Mouse (Mus musculus): ENCODE data around the gene Fry.

The Fry gene

GRCm38 (mm10) chr5:150171562-150171961 is 53.1 kb downstream of the Fry start:
- DNase-seq (ENCODE audit: low read depth, low spot score): no peak

- no peak for DNase-seq (ENCODE audit: low read depth, low spot score)
Measured at GRCm38 (mm10) chr5:150173869-150174268, 55.4 kb downstream of the Fry start.

- DNase-seq (ENCODE audit: low read depth, low spot score): no peak
Measured at GRCm38 (mm10) chr5:150174950-150175349, 56.5 kb downstream of the Fry start.

GRCm38 (mm10) chr5:150176251-150177015 is 58.0 kb downstream of the Fry start:
- DNase-seq (ENCODE audit: low read depth, low spot score): no peak

GRCm38 (mm10) chr5:150177757-150178156 is 59.3 kb downstream of the Fry start:
- DNase-seq (ENCODE audit: low read depth, low spot score): no peak

GRCm38 (mm10) chr5:150178194-150178801 is 59.9 kb downstream of the Fry start:
- DNase-seq (ENCODE audit: low read depth, low spot score): no peak

- no peak for DNase-seq (ENCODE audit: low read depth, low spot score)
Measured at GRCm38 (mm10) chr5:150180985-150181607, 62.7 kb downstream of the Fry start.

- DNase-seq (ENCODE audit: low read depth, low spot score): no peak
Measured at GRCm38 (mm10) chr5:150184959-150185358, 66.5 kb downstream of the Fry start.

- no peak for DNase-seq (ENCODE audit: low read depth, low spot score)
Measured at GRCm38 (mm10) chr5:150186121-150186520, 67.7 kb downstream of the Fry start.

- DNase-seq (ENCODE audit: low read depth, low spot score): no peak
Measured at GRCm38 (mm10) chr5:150186676-150187075, 68.2 kb downstream of the Fry start.

- no peak for DNase-seq (ENCODE audit: low read depth, low spot score)
Measured at GRCm38 (mm10) chr5:150188031-150188430, 69.6 kb downstream of the Fry start.

- peak; percentile 37 for DNase-seq (ENCODE audit: low read depth, low spot score)
Measured at GRCm38 (mm10) chr5:150190454-150191358, 72.3 kb downstream of the Fry start.

- peak; percentile 89 for DNase-seq (ENCODE audit: low read depth, low spot score)
Measured at GRCm38 (mm10) chr5:150195514-150196210, 77.2 kb downstream of the Fry start.

GRCm38 (mm10) chr5:150196211-150196585 is 77.8 kb downstream of the Fry start:
- DNase-seq (ENCODE audit: low read depth, low spot score): no peak

GRCm38 (mm10) chr5:150196881-150197311 is 78.5 kb downstream of the Fry start:
- no peak for DNase-seq (ENCODE audit: low read depth, low spot score)

- no peak for DNase-seq (ENCODE audit: low read depth, low spot score)
Measured at GRCm38 (mm10) chr5:150206749-150207148, 88.3 kb downstream of the Fry start.

GRCm38 (mm10) chr5:150207596-150207995 is 89.2 kb downstream of the Fry start:
- DNase-seq (ENCODE audit: low read depth, low spot score): no peak

- DNase-seq (ENCODE audit: low read depth, low spot score): no peak
Measured at GRCm38 (mm10) chr5:150208009-150208408, 89.6 kb downstream of the Fry start.

GRCm38 (mm10) chr5:150214081-150214480 is 95.6 kb downstream of the Fry start:
- DNase-seq (ENCODE audit: low read depth, low spot score): no peak

- no peak for DNase-seq (ENCODE audit: low read depth, low spot score)
Measured at GRCm38 (mm10) chr5:150216066-150216465, 97.6 kb downstream of the Fry start.

GRCm38 (mm10) chr5:150219457-150219856 is 101.0 kb downstream of the Fry start:
- no peak for DNase-seq (ENCODE audit: low read depth, low spot score)
